Mouse (Mus musculus) myocyte (in vitro differentiated cells): ENCODE data around the gene Otx2.

Experiments used
- E2F4 ChIP-seq: IDR thresholded peaks from one replicate; pipeline ENCODE4 v1.6.1; 2011; ENCODE audit warnings: mild to moderate bottlenecking, control low read depth, moderate library complexity; ENCODE audit not compliant: insufficient read depth
- MYOD1 ChIP-seq, 3 experiments: IDR thresholded peaks; one replicate each; pipeline ENCODE4 v1.6.1; 2011; ENCODE audit warnings: control low read depth in 2 of 3, low read depth in 2 of 3, mild to moderate bottlenecking in 2 of 3, moderate library complexity in 1 of 3; ENCODE audit not compliant: insufficient read length in 2 of 3, control insufficient read depth in 1 of 3
- MYOG ChIP-seq, 3 experiments: IDR thresholded peaks; one replicate each; pipeline ENCODE4 v1.6.1; 2011; ENCODE audit warnings: control low read depth in 2 of 3, low read depth in 2 of 3, mild to moderate bottlenecking in 2 of 3; ENCODE audit not compliant: insufficient read length in 2 of 3, control insufficient read depth in 1 of 3, insufficient read depth in 1 of 3
- POLR2A ChIP-seq: IDR thresholded peaks from one replicate; pipeline ENCODE4 v1.6.1; 2011; ENCODE audit warnings: low read depth, mild to moderate bottlenecking, control low read depth, moderate library complexity; ENCODE audit not compliant: insufficient read length
- POLR2AphosphoS2 ChIP-seq: IDR thresholded peaks from one replicate; pipeline ENCODE4 v1.6.1; 2011; ENCODE audit warnings: low read depth, control low read depth; ENCODE audit not compliant: insufficient read length
- SRF ChIP-seq: IDR thresholded peaks from one replicate; pipeline ENCODE4 v1.6.1; 2011; ENCODE audit warnings: low read depth; ENCODE audit not compliant: control insufficient read depth, insufficient read length
- TCF12 ChIP-seq: IDR thresholded peaks from one replicate; pipeline ENCODE4 v1.6.1; 2011; ENCODE audit warnings: mild to moderate bottlenecking, control low read depth; ENCODE audit not compliant: poor library complexity, insufficient read depth, severe bottlenecking
- TCF3 ChIP-seq: IDR thresholded peaks from one replicate; pipeline ENCODE4 v1.6.1; 2011; ENCODE audit warnings: low read depth, control low read depth; ENCODE audit not compliant: insufficient read length
- USF1 ChIP-seq: IDR thresholded peaks from one replicate; pipeline ENCODE4 v1.6.1; 2011; ENCODE audit warnings: low read depth, mild to moderate bottlenecking, control low read depth, moderate library complexity

DNA sequence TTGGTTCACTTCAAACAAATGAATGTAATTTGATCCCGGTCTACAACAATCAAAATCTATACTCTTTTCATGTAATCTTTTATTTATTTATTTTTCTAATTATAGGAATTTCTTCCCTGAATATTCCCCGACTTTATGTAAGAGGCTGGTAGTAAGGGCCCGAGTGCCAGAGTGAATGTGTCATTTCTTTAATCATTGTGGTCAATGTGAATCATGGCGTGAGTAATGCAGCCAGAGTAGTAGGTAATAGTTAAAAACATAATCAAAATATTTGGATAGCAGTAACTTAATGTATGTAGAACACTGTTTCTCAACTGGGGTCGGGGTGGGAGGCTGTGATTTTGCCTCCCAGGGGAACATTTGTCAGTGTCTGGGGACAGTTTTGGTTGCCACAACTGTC, 6.0 kb upstream of the Otx2 start:
- TF ChIP-seq POLR2A (no peak), POLR2AphosphoS2 (no peak), E2F4 (no peak), USF1 (no peak), SRF (no peak), TCF12 (no peak), MYOG (IDR thresholded peaks at IDR 0.05; ENCODE audit: control insufficient read depth in 1 of 3, insufficient read depth in 1 of 3, insufficient read length in 2 of 3, low read depth in 2 of 3) (no peak), MYOD1 (IDR thresholded peaks at IDR 0.05; ENCODE audit: control insufficient read depth in 1 of 3, insufficient read length in 2 of 3, low read depth in 2 of 3) (no peak), TCF3 (no peak)
